Mouse (Mus musculus): ENCODE data around the gene Gpr39. TPM values are rescaled to one million over a fixed set of nuclear protein-coding genes. Genes with fewer than 3 reads are reported as not detected.

The Gpr39 gene
- polyA plus RNA-seq, 1 experiment: 5.5 TPM

DNA sequence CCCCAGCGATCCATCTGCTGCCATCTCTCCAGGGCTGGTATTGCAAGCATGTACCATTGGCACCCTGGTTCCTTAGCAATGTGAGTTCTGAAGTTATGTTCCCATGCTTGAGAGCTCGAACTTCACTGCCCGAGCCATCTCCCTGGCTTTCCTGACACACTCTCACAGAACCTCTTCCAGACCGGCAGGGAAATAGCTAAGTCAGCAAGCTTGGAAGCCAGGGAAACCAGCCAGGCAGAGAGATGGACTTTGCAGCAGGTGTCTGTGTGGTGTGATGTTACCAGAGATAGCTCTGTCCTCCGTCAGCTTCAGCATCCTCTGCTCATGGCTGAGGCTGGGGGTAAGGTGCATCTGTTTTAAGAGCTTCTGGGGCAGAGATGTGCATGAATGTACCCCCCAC is 41.1 kb downstream of the Gpr39 start:
- Histone ChIP-seq H3K4me1 (ENCODE audit: control insufficient read depth, insufficient read depth, low read length) (peaks cover 4% of the 10 kb centered on the region; the same call in 1 of the 2 replicates), H3K4me3 (replicated peaks; ENCODE audit: extremely low read depth, low read depth, low read length) (no peak overlapping the region)
- no peak for DNase-seq
- TF ChIP-seq POLR2A (IDR thresholded peaks at IDR 0.05; ENCODE audit: borderline replicate concordance, extremely low read depth, low read depth, low read length): no peak
- WGBS: 84% methylated on average over 5 of the region's 5 CpGs

DNA sequence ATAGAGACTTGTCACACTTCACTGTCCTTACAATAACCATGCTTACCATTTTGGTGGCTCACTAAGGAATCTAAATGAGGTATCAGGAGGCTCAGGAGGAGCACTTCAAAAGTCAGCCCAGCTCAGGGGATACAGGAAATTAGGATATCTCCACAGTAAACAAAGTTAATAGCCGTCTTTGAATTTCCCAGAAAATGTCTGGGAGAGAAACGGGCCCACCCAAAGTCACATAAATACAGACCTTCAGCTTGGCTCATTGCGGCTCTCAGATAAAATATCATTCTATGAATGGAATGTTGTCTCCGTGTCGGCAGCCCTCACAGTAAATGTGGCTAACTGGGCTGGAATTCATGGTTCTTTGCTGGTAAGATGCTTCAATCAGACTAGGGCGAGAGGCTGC is 42.3 kb downstream of the Gpr39 start:
- WGBS: 38% methylated on average over 6 of the region's 6 CpGs
- TF ChIP-seq POLR2A (IDR thresholded peaks at IDR 0.05; ENCODE audit: borderline replicate concordance, extremely low read depth, low read depth, low read length) (no peak), CTCF (IDR thresholded peaks at IDR 0.05; ENCODE audit: insufficient read depth, low read length) (no peak)

DNA sequence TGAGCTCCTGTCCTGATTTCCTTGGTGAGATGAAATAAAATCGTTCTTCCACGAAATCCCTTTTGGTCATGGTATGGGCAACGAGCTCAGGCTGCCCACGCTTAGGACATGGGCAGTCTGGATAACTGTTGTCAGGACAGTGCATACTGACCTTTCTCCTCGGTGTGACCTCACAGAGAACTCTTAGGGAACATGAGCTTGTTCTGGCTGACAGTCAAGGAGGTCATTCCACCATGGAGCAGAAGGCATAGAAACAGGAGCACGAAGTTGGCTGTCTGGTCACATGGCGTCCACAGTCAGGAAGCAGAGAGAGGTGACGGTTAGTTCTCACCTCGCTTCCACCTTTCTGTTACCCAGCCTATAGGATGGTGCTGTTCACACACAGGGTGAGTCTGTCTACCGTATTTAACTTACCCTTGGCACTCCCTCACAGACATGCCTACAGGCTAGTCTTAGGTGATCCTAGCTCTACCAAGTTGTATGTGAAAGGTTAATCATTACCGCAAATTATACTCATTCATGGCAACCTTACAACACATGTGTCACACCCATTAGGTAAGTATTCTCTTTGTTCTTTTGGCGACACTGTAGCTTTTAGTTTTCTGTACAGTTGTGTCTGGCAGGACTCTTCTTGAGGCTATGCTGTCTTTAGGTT is 44.4 kb downstream of the Gpr39 start:
- WGBS: 88% methylated on average over 12 of the region's 12 CpGs
- DNase-seq: no peak
- TF ChIP-seq POLR2A (IDR thresholded peaks at IDR 0.05; ENCODE audit: borderline replicate concordance, extremely low read depth, low read depth, low read length) (no peak), CTCF (IDR thresholded peaks at IDR 0.05; ENCODE audit: insufficient read depth, low read length) (no peak)

More for the DNA sequence above, 42.3 kb downstream of the Gpr39 start:
- peaks cover 4% of the 10 kb centered on the region; the same call in 1 of the 2 replicates for H3K4me1 ChIP-seq (ENCODE audit: control insufficient read depth, insufficient read depth, low read length)
- no peak for DNase-seq
- H3K4me3 ChIP-seq (replicated peaks; ENCODE audit: extremely low read depth, low read depth, low read length): no peak overlapping the region

DNA sequence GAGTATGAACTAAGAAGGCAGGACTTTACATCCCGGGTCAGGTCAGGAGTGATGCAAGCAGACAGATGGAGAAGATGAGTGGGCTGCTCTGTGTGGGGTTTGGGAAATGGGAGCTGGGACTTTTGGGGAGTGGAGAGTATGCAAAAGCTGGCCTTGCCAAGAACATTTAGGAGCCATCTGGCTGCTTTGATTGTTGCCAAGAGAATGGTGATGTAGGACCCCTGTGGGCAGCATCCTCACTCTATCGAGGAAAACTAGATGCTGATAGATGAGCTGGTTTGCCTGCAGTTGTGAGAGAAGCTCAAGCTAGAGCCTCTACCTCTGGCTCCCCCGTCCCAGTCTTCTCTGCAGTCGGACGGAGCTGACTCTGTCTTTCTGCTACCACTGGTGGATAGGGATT is 47.5 kb downstream of the Gpr39 start:
- no peak for DNase-seq
- WGBS: 77% methylated on average over 5 of the region's 5 CpGs
- H3K4me1 ChIP-seq (ENCODE audit: control insufficient read depth, insufficient read depth, low read length): peaks cover 2% of the 10 kb centered on the region; the same call in 1 of the 2 replicates
- TF ChIP-seq CTCF (IDR thresholded peaks at IDR 0.05; ENCODE audit: insufficient read depth, low read length): no peak
- TF ChIP-seq POLR2A (IDR thresholded peaks at IDR 0.05; ENCODE audit: borderline replicate concordance, extremely low read depth, low read depth, low read length): no peak
- H3K4me3 ChIP-seq (replicated peaks; ENCODE audit: extremely low read depth, low read depth, low read length): no peak overlapping the region

More for the DNA sequence above, 44.4 kb downstream of the Gpr39 start:
- peaks cover 4% of the 10 kb centered on the region; the same call in 1 of the 2 replicates for H3K4me1 ChIP-seq (ENCODE audit: control insufficient read depth, insufficient read depth, low read length)
- no peak overlapping the region for H3K4me3 ChIP-seq (replicated peaks; ENCODE audit: extremely low read depth, low read depth, low read length)

DNA sequence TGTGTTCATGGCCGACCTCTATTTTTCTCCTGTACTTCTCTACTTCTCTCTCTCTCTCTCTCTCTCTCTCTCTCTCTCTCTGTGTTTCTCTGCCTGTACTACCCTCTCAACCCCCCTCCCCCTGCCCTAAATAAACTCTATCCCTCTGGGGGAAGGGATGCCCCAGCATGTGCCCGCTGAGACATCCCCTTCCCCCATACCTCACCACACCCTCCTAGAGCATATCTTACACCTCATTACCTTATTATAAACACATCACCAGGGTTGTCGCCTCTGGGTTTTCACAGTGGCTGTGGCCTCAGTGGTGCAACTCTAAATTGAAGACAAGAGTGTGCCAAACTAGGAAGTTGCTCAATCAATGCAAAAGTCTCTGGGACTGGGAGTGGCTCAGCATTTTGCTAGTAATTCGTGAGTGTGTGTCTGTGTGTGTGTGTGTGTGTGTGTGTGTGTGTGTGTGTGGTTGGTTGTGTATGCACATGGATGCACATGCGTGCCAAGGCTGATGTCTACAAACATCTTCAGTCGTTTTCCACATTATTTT is 52.3 kb downstream of the Gpr39 start:
- no peak overlapping the region for H3K4me3 ChIP-seq (replicated peaks; ENCODE audit: extremely low read depth, low read depth, low read length)
- DNase-seq: no peak
- no peaks in the 10 kb centered on the region for H3K4me1 ChIP-seq (ENCODE audit: control insufficient read depth, insufficient read depth, low read length)
- TF ChIP-seq CTCF (IDR thresholded peaks at IDR 0.05; ENCODE audit: insufficient read depth, low read length) (no peak), POLR2A (IDR thresholded peaks at IDR 0.05; ENCODE audit: borderline replicate concordance, extremely low read depth, low read depth, low read length) (no peak)
- WGBS: 58% methylated on average over 6 of the region's 6 CpGs

DNA sequence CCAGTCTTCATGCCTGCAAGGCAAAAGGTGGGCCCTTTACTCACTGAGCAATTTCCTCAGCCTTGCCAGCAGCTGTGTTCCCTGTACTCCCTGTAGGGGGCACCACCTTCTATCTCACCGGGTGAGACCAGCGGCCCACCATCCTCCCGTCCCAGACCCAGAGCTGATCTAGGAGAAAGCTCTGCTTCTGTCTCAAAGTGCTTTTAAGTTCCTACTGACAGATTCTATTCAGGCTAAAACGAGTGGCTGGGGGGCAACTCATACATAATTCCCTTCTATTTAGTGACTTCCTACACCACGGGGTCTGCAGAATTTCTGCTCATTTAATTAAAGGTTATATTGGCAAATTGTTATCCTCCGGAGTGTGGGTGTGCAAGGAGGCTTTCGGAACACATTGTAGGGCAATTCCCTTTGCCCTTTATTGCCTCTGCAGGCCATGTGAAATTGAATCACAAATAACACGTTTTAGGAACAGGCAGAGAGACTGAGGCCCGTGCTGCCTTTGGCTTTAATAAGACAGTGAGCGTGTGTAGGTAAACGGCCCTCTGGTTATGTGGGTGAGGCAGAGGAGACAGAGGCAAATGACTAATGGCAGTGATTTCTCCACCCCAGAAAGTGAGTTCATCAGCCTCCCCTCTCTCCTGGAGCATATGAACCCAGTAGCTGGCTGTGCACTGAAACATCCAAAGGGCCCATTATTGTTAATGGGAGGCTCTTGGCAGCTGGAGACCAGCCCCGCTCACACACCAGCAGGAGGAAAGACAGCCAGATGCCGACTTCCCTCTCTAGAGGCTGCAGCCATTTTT is 53.1 kb downstream of the Gpr39 start:
- peak; percentile 24; the same call in 1 of the 2 replicates for TF ChIP-seq CTCF (IDR thresholded peaks at IDR 0.05; ENCODE audit: insufficient read depth, low read length)
- TF ChIP-seq POLR2A (IDR thresholded peaks at IDR 0.05; ENCODE audit: borderline replicate concordance, extremely low read depth, low read depth, low read length): no peak

DNA sequence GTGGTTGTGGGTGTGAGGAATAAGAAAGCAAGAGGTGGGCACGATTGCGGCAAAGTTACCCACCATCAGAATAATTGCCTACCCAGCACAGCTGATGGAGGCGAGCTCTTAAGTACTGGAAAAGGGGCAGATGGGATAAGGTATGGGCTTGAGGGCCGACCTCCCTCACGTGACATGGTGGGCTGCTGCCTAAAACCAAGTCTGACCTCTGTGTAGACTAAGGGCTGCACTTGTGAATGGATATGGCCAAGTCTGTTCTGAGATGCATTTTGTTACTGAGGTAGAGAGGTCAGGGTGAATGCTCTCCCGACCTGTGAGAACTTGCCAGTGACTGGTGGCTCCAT is 53.7 kb downstream of the Gpr39 start:
- TF ChIP-seq POLR2A (IDR thresholded peaks at IDR 0.05; ENCODE audit: borderline replicate concordance, extremely low read depth, low read depth, low read length): no peak
- TF ChIP-seq CTCF (IDR thresholded peaks at IDR 0.05; ENCODE audit: insufficient read depth, low read length): no peak
- H3K4me3 ChIP-seq (replicated peaks; ENCODE audit: extremely low read depth, low read depth, low read length): no peak overlapping the region
- no peaks in the 10 kb centered on the region for H3K4me1 ChIP-seq (ENCODE audit: control insufficient read depth, insufficient read depth, low read length)
- 82% methylated on average over 6 of the region's 6 CpGs for WGBS
- DNase-seq: no peak

More for the DNA sequence above, 53.1 kb downstream of the Gpr39 start:
- DNase-seq: no peak
- H3K4me1 ChIP-seq (ENCODE audit: control insufficient read depth, insufficient read depth, low read length): no peaks in the 10 kb centered on the region
- no peak overlapping the region for H3K4me3 ChIP-seq (replicated peaks; ENCODE audit: extremely low read depth, low read depth, low read length)
- 69% methylated on average over 13 of the region's 13 CpGs for WGBS

DNA sequence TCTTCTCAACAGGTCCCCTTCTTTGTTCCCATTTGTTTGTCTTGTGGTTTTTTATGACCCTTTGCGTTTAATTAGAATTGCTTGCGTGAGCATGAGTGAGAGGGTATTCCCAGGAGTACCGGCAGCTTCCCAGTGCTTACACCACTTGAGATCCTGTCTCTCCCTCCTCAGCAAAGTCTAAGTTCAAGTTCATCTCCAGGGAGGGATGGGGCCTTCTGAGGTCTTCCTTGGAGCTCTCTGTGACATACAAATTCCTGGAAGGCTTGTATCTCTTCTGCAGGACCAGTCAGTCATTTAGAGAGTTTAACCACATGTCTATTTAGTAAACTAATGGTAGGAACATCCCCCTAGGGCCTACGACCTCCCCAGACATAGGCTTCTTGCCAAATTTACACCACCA is 55.1 kb downstream of the Gpr39 start:
- H3K4me1 ChIP-seq (ENCODE audit: control insufficient read depth, insufficient read depth, low read length): no peaks in the 10 kb centered on the region
- TF ChIP-seq CTCF (IDR thresholded peaks at IDR 0.05; ENCODE audit: insufficient read depth, low read length): no peak
- TF ChIP-seq POLR2A (IDR thresholded peaks at IDR 0.05; ENCODE audit: borderline replicate concordance, extremely low read depth, low read depth, low read length): no peak
- no peak for DNase-seq
- no peak overlapping the region for H3K4me3 ChIP-seq (replicated peaks; ENCODE audit: extremely low read depth, low read depth, low read length)
- 53% methylated on average over 4 of the region's 4 CpGs for WGBS

DNA sequence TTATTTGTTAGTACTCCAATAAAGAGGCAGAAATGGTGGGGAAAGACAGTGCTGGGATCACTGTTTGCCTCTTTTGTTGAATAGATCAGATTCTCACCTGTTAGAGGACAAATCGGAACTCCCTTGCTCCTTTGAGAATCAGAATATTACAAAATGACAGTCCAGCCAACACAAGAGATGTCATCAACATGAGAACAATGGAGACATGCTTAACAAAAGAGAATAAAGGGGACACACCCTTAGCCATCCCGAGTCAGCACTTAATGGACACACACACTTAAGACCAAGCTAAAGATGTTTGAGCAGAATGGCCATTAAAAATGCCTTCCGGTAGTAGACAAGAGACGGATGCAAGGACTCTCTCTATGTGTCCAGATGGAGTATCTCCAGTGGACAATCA is 68.0 kb downstream of the Gpr39 start:
- no peak for TF ChIP-seq CTCF (IDR thresholded peaks at IDR 0.05; ENCODE audit: insufficient read depth, low read length)
- TF ChIP-seq POLR2A (IDR thresholded peaks at IDR 0.05; ENCODE audit: borderline replicate concordance, extremely low read depth, low read depth, low read length): no peak
- no peak for DNase-seq
- Histone ChIP-seq H3K4me3 (replicated peaks; ENCODE audit: extremely low read depth, low read depth, low read length) (no peak overlapping the region), H3K4me1 (ENCODE audit: control insufficient read depth, insufficient read depth, low read length) (no peaks in the 10 kb centered on the region)
- 83% methylated on average over 4 of the region's 4 CpGs for WGBS

All from lung, adult 2 months (tissue).